Mouse (Mus musculus): ENCODE data around the gene Scarf2.

- no peak for TF ChIP-seq CTCF (IDR thresholded peaks at IDR 0.05; ENCODE audit: control insufficient read depth, insufficient read depth, low read length)
- no peak for TF ChIP-seq POLR2A (IDR thresholded peaks at IDR 0.05; ENCODE audit: borderline replicate concordance, control insufficient read depth, low read depth, low read length)
These were observed 38.2 kb upstream of the Scarf2 start for GRCm38 (mm10) chr16:17758902-17759301.

All from bone marrow, adult 2 months (tissue).